Mouse (Mus musculus) hindbrain, postnatal 0 days (tissue): ENCODE data around the gene Zyx. TPM values are rescaled to one million over a fixed set of nuclear protein-coding genes. Genes with fewer than 3 reads are reported as not detected.
A peak's percentile ranks its signal among the peaks of the same experiment; 100 is the strongest.

ENCODE experiments used
- ATAC-seq: fragments of 200-750 bp; cut with Nextera tagmentation; 2 replicates; pipeline ENCODE4 v1.8.0; 2017; ENCODE audit warnings: mild to moderate bottlenecking, moderate TSS enrichment, moderate library complexity
- DNase-seq: peaks from one replicate; pipeline ENCODE4 v3.0.0-alpha.2; 2015; ENCODE audit warnings: low spot score
- H3K27ac ChIP-seq: fragments of 300-500 bp; sonication (generic); 2 replicates; pipeline ENCODE4 v1.5.1; 2014; ENCODE audit warnings: mild to moderate bottlenecking
- H3K27me3 ChIP-seq: fragments of 300-500 bp; sonication (generic); 2 replicates; pipeline ENCODE4 v1.6.1; 2014; ENCODE audit warnings: low read length, mixed read lengths; ENCODE audit not compliant: insufficient read depth
- H3K36me3 ChIP-seq: fragments of 300-500 bp; sonication (generic); 2 replicates; pipeline ENCODE4 v1.6.1; 2014; ENCODE audit warnings: low read length, mixed read lengths; ENCODE audit not compliant: insufficient read depth
- H3K4me1 ChIP-seq: fragments of 300-500 bp; sonication (generic); 2 replicates; pipeline ENCODE4 v1.6.1; 2014; ENCODE audit warnings: antibody characterized with exemption, low read length, mixed read lengths; ENCODE audit not compliant: insufficient read depth
- H3K4me2 ChIP-seq: fragments of 300-500 bp; sonication (generic); 2 replicates; pipeline ENCODE4 v1.6.1; 2014; ENCODE audit warnings: low read depth, mild to moderate bottlenecking, low read length, moderate library complexity, mixed read lengths
- H3K4me3 ChIP-seq: fragments of 300-500 bp; sonication (generic); 2 replicates; pipeline ENCODE4 v1.5.1; 2014; ENCODE audit warnings: low read length
- H3K9ac ChIP-seq: fragments of 300-500 bp; sonication (generic); replicated peaks from 2 replicates; pipeline ENCODE4 v1.6.1; 2014; ENCODE audit warnings: mild to moderate bottlenecking, low read length, moderate library complexity, mixed read lengths
- H3K9me3 ChIP-seq: fragments of 300-500 bp; sonication (generic); 2 replicates; pipeline ENCODE4 v1.6.1; 2016; ENCODE audit warnings: low read length, mixed read lengths
- CTCF ChIP-seq: IDR thresholded peaks from 2 replicates; pipeline ENCODE4 v1.5.1; 2016; ENCODE audit warnings: antibody characterized with exemption, control low read depth, low read depth
- WGBS: fragments of 180-500 bp; shearing (Covaris S2); extraction: QIAGEN DNeasy Blood & Tissue Kit; methylation state at CpG from one replicate; pipeline ENCODE4 v1.1.7; 2014; 5-methylcytosine and 5-hydroxymethylcytosine counted together
- polyA plus RNA-seq: library from polyadenylated mRNA; unstranded; fragments of >200 nt; fragmentation: Nextera tagmentation; extraction: Ambion mirVana; gene quantifications from 2 replicates; pipeline ENCODE4 v1.2.1, GENCODE M21; 2015
- total RNA-seq: library from RNA; depleted of rRNA; stranded (reverse); fragments of >200 nt; gene quantifications from 2 replicates; pipeline ENCODE4 v1.2.3, GENCODE M21; 2014

Gene Zyx
- total and polyA plus RNA-seq, 2 experiments from 2014 or later = 62.6 to 63.2 TPM

DNA sequence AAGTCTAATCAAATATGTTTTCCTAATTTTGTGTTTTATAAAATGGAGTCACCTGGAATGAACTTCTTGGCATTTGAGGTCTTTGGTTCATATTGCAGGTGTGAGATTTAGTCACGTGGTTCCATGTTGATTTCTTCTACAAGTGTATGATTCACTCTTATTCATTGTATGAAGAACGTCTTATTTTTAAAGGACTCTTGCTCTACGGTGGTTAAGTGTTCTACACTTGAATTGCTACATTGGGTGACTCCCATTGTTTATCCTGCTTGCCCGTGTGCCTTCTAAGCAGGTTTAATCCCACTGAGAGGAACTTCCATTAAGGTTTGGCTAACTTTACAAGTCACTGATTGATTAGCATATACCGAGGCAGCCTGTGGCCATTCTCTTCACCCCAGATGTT lies 27.9 kb downstream of the Zyx start:
- no peak for ATAC-seq
- H3K9me3 ChIP-seq = no peaks in the 10 kb centered on the region
- WGBS = 82% methylated on average over 5 of the region's 5 CpGs

DNA sequence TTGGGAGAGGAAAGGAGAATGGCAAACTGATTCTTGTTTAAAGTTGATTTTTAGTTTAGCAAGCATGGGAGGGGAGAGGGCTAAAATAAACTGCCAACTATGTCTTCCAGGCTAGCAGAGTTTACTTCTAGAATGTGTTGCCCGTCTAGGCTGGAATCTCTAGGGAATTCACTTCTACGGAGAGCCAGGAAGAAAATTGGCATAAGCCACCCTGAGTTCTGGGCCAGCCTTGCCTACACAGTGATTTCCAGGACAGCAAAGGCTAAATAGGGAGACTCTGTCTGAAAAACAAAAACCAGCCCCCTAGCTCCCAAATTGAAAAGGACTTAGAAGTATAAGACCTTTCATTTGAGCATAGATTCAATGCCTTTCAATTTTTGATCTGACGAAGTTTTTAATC lies 30.1 kb downstream of the Zyx start:
- Histone ChIP-seq H3K9ac (no peak overlapping the region), H3K9me3 (no peaks in the 10 kb centered on the region), H3K27me3 (0 out of 2 replicates have a peak, but pooled peaks cover 5% of the 10 kb centered on the region), H3K27ac (no peak overlapping the region), H3K4me3 (no peak overlapping the region), H3K4me1 (no peaks in the 10 kb centered on the region), H3K4me2 (no peak overlapping the region), H3K36me3 (no peaks in the 10 kb centered on the region)
- ATAC-seq (no peak), DNase-seq (no peak)
- TF ChIP-seq CTCF = no peak
- WGBS = 38% methylated on average over 3 of the region's 3 CpGs

More for the DNA sequence above, 27.9 kb downstream of the Zyx start:
- no peak overlapping the region for H3K4me3 ChIP-seq
- H3K9ac ChIP-seq = no peak overlapping the region
- 0 out of 2 replicates have a peak, but pooled peaks cover 5% of the 10 kb centered on the region for H3K27me3 ChIP-seq
- H3K4me1 ChIP-seq = peaks cover 10% of the 10 kb centered on the region
- no peak for DNase-seq
- no peak overlapping the region for H3K27ac ChIP-seq
- no peaks in the 10 kb centered on the region for H3K36me3 ChIP-seq
- no peak for TF ChIP-seq CTCF
- H3K4me2 ChIP-seq = no peak overlapping the region

DNA sequence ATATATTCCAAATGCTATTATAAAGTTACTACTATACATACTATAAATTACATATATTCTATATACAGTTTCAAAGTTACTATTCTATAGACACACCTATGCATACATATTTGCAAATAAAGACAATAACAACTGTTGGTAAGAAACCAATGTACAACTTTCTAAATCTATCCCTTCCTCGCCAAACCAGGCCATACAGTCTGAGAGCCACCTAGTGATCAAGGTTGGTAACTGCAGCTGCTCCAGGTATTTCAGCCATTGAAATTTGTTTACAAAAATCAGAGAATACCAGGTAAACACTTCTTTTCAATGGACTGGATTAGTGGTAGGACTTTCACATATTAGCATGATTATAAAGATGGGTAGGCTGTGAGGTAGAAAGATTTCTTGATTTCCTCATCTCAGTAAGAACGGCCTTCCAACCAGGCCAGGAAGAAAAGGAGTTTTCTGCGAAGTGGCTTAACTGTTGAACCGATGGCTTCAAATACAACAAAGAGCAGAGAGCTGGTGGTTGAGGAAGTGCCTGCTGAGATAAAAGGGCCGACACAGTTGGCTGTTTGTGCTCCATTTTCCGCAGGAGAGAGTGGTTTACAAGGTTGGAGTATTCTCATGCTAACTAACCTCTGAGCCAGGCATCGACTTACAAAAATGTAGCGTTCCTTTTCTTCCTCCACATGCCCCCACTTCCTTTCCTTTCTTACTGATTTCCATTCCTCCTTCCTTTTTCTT lies 31.1 kb downstream of the Zyx start:
- 4% methylated on average over 8 of the region's 8 CpGs for WGBS
- no peak overlapping the region for H3K4me2 ChIP-seq
- ATAC-seq (no peak), DNase-seq (peak; percentile 74)
- no peak overlapping the region for H3K9ac ChIP-seq
- H3K27ac ChIP-seq = no peak overlapping the region
- no peaks in the 10 kb centered on the region for H3K4me1 ChIP-seq
- no peaks in the 10 kb centered on the region for H3K9me3 ChIP-seq
- peak; percentile 88 for TF ChIP-seq CTCF
- H3K36me3 ChIP-seq = no peaks in the 10 kb centered on the region
- H3K4me3 ChIP-seq = no peak overlapping the region
- H3K27me3 ChIP-seq = no peaks in the 10 kb centered on the region

DNA sequence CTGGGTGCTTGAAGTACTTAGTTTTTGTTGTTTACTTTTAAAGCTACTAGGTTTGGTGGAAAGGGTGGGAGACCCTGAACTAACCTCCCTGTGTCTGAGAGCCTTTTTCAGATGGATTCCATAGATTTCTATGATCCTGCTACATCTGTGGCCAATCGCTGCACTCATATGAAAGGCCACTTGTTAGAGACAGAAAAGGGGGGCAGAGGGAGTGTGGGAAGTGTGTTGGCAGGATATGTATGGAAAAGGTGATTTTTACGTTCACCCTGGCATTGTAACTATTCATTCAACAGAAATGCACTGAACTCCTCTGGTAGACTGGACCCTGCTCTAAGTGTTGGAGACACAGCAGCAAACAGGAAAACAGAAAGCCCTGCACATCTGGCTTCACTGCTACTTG lies 31.8 kb downstream of the Zyx start:
- Histone ChIP-seq H3K9ac (no peak overlapping the region), H3K4me2 (no peak overlapping the region), H3K9me3 (no peaks in the 10 kb centered on the region), H3K27me3 (no peaks in the 10 kb centered on the region), H3K4me1 (no peaks in the 10 kb centered on the region), H3K36me3 (no peaks in the 10 kb centered on the region), H3K4me3 (no peak overlapping the region), H3K27ac (no peak overlapping the region)
- no peak for ATAC-seq
- DNase-seq = no peak
- WGBS = 40% methylated on average over 2 of the region's 2 CpGs
- TF ChIP-seq CTCF = no peak

DNA sequence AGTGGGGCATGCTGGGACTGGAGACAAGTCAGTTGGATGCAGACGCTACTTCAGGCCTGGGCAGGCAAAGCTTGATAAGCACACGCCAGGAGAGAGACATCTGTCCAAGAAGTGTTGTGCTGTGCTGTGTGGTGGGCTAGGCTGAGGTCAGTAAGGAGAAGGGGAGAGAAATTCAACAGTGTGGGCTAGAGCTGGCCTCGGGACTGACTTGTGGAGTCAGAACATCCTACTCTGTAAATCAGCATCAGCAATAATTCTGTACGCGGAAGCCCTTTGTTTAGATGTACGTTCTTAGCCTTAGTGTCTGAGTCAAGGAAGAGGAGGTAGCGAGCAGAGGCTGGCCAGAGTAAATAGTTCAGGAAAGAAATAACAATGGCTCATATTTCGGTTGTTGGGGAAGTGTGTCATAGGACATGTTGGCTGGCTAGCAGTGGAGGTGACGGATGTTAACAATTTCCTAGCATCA lies 32.5 kb downstream of the Zyx start:
- ATAC-seq (no peak), DNase-seq (no peak)
- Histone ChIP-seq H3K9me3 (no peaks in the 10 kb centered on the region), H3K36me3 (no peaks in the 10 kb centered on the region), H3K9ac (no peak overlapping the region), H3K4me1 (no peaks in the 10 kb centered on the region), H3K4me2 (no peak overlapping the region), H3K4me3 (no peak overlapping the region), H3K27me3 (no peaks in the 10 kb centered on the region), H3K27ac (no peak overlapping the region)
- no peak for TF ChIP-seq CTCF
- 71% methylated on average over 9 of the region's 9 CpGs for WGBS

DNA sequence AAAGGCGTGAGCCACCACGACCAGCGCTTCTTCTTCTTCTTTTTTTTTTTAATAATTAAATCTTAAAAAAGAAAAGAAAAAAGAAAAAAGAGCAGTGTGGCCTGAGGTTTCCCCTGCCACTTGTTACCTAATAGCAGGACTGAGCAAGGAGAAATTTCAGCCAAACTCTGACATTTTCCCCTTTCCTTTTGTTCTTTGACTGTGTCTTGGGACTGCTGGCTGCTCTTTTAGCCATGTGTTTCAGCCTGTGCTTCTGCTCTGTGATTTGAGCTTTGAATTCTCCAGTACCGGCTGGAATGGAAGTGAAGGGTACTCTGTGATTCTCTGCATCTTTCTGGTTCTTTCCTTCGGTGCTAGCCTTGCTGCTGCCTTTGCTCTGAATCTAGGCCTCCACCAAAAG lies 33.9 kb downstream of the Zyx start:
- Histone ChIP-seq H3K9me3 (no peaks in the 10 kb centered on the region), H3K27me3 (no peaks in the 10 kb centered on the region), H3K9ac (no peak overlapping the region), H3K4me1 (no peaks in the 10 kb centered on the region), H3K27ac (no peak overlapping the region), H3K4me3 (no peak overlapping the region), H3K4me2 (no peak overlapping the region), H3K36me3 (no peaks in the 10 kb centered on the region)
- 95% methylated on average over 5 of the region's 5 CpGs for WGBS
- no peak for DNase-seq
- no peak for ATAC-seq
- no peak for TF ChIP-seq CTCF

DNA sequence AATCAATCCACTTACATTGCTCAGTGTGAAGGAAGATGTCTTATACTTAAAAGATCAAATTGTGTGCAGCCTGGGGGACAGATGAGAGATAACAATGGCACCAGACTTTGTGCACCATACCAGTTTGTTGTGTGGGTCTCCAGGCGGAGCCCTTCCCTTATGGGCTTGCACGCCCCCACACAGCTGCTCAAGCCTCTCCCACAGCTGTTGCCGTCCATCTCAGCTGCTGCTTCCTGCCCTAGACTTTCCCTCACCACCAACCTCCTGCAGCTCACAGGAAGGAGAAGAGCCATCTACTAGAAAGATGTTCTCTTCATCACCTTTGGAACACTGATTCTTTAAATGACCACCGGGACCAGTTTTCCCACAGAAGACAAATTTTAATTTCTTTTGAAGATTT lies 36.2 kb downstream of the Zyx start:
- H3K4me2 ChIP-seq = no peak overlapping the region
- H3K27me3 ChIP-seq = no peaks in the 10 kb centered on the region
- DNase-seq (no peak), ATAC-seq (no peak)
- H3K9ac ChIP-seq = no peak overlapping the region
- no peaks in the 10 kb centered on the region for H3K9me3 ChIP-seq
- 83% methylated on average over 4 of the region's 4 CpGs for WGBS
- H3K4me1 ChIP-seq = no peaks in the 10 kb centered on the region
- H3K36me3 ChIP-seq = no peaks in the 10 kb centered on the region
- no peak overlapping the region for H3K4me3 ChIP-seq
- TF ChIP-seq CTCF = no peak
- no peak overlapping the region for H3K27ac ChIP-seq
